Mouse (Mus musculus) liver, adult 2 months (tissue): ENCODE results near the gene Csnk1d.

Source experiments
- CTCF ChIP-seq: fragments of 200-500 bp; IDR thresholded peaks from 2 replicates; pipeline ENCODE4 v1.5.1; 2011; ENCODE audit warnings: low read depth, low read length, control low read depth
- POLR2A ChIP-seq: fragments of 200-500 bp; IDR thresholded peaks from 2 replicates; pipeline ENCODE4 v1.6.1; 2011; ENCODE audit warnings: low read length, control low read depth; ENCODE audit not compliant: insufficient read depth; ENCODE audit errors: extremely low read depth

DNA sequence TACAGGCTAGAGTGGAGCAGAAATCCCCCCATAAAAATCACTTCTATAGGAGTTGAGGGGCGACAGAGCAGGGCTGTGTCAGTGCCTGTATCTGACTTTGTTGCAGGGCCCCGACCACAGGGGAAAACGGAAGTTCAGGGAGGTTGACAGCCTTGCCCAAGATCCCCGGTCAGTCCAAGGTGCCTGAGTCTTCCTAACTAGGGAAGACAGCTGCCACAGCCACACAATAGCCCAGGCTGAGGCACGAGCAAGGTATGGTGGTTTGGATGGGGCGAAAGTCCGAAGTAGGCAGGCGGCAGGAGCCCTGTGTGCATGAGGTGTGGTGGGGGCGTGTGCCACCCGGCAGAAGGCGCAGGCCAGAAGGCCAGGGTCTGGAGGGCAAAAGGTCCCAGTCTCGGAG lies 42.8 kb downstream of the Csnk1d start, which contains the start of gene Slc16a3:
- no peak for TF ChIP-seq POLR2A
- TF ChIP-seq CTCF: no peak
